Mouse (Mus musculus): ENCODE measurements at regions not wholly inside any gene's neighbourhood (a gene's known extent, or its start where the extent isn't known, plus 50 kb on each side); places are given as distances from the start of the nearest gene placed in this dataset.

- Histone ChIP-seq H3K4me1 (ENCODE audit: insufficient read depth, low read depth, low read length) (no peaks in the 10 kb centered on the region), H3K4me3 (ENCODE audit: low read depth, low read length) (no peak overlapping the region), H3K9me3 (ENCODE audit: low read length) (no peaks in the 10 kb centered on the region), H3K9ac (replicated peaks; ENCODE audit: low read depth) (no peak overlapping the region), H3K4me2 (replicated peaks; ENCODE audit: low read depth, low read length) (no peak overlapping the region), H3K27me3 (replicated peaks; ENCODE audit: insufficient read depth, low read length) (no peaks in the 10 kb centered on the region), H3K36me3 (ENCODE audit: insufficient read depth, low read length) (no peaks in the 10 kb centered on the region), H3K27ac (ENCODE audit: low read length) (no peak overlapping the region)
- DNase-seq (ENCODE audit: low spot score) (no peak), ATAC-seq (no peak)
- WGBS = 51% methylated on average over 13 of the region's 13 CpGs
- TF ChIP-seq CTCF (IDR thresholded peaks at IDR 0.05) = no peak
- no peak for TF ChIP-seq EP300 (IDR thresholded peaks at IDR 0.05)
These were observed 87.2 kb upstream of the Gm10234 start for GRCm38 (mm10) chr6:95234712-95235111.

DNA sequence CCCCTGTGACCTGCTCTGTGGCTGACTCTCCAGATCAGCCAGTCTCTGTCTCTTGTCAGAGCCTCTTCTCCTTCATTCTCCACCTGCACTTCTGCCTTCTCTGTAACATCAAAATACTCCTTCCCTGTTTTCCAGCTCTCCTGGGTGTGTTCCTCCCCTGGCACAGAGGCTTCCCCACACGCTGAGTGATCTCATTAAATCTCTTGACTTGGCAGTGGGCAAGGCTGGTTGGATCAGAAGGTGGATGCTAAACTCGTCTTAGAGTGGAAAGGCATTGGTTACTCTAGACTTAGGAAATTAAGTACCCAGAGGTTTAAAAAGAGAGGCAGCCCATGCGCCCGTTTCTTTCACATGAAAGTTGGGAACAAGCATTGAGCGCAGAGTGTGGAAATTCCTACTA is 78.3 kb upstream of the Gm10234 start:
- ATAC-seq (no peak), DNase-seq (ENCODE audit: low spot score) (no peak)
- no peak overlapping the region for H3K4me2 ChIP-seq (replicated peaks; ENCODE audit: low read depth, low read length)
- TF ChIP-seq CTCF (IDR thresholded peaks at IDR 0.05) (no peak), EP300 (IDR thresholded peaks at IDR 0.05) (no peak)
- H3K4me1 ChIP-seq (ENCODE audit: insufficient read depth, low read depth, low read length) = no peaks in the 10 kb centered on the region
- H3K4me3 ChIP-seq (ENCODE audit: low read depth, low read length) = no peak overlapping the region
- 75% methylated on average over 5 of the region's 5 CpGs for WGBS
- no peaks in the 10 kb centered on the region for H3K36me3 ChIP-seq (ENCODE audit: insufficient read depth, low read length)
- no peak overlapping the region for H3K27ac ChIP-seq (ENCODE audit: low read length)
- no peaks in the 10 kb centered on the region for H3K27me3 ChIP-seq (replicated peaks; ENCODE audit: insufficient read depth, low read length)
- H3K9ac ChIP-seq (replicated peaks; ENCODE audit: low read depth) = no peak overlapping the region
- no peaks in the 10 kb centered on the region for H3K9me3 ChIP-seq (ENCODE audit: low read length)

- ATAC-seq = no peak
- WGBS = 75% methylated on average over 7 of the region's 7 CpGs
- Histone ChIP-seq H3K27ac (ENCODE audit: low read length) (no peak overlapping the region), H3K4me3 (ENCODE audit: low read depth, low read length) (no peak overlapping the region), H3K4me1 (ENCODE audit: insufficient read depth, low read depth, low read length) (no peaks in the 10 kb centered on the region), H3K27me3 (replicated peaks; ENCODE audit: insufficient read depth, low read length) (no peaks in the 10 kb centered on the region), H3K9ac (replicated peaks; ENCODE audit: low read depth) (no peak overlapping the region), H3K9me3 (ENCODE audit: low read length) (no peaks in the 10 kb centered on the region), H3K4me2 (replicated peaks; ENCODE audit: low read depth, low read length) (no peak overlapping the region), H3K36me3 (ENCODE audit: insufficient read depth, low read length) (no peaks in the 10 kb centered on the region)
- DNase-seq (ENCODE audit: low spot score) = no peak
- TF ChIP-seq CTCF (IDR thresholded peaks at IDR 0.05) = no peak
- no peak for TF ChIP-seq EP300 (IDR thresholded peaks at IDR 0.05)
These were observed 77.0 kb upstream of the Gm10234 start for GRCm38 (mm10) chr6:95244911-95245310.

- H3K4me1 ChIP-seq (ENCODE audit: insufficient read depth, low read depth, low read length) = no peaks in the 10 kb centered on the region
- ATAC-seq (no peak), DNase-seq (ENCODE audit: low spot score) (no peak)
- no peaks in the 10 kb centered on the region for H3K27me3 ChIP-seq (replicated peaks; ENCODE audit: insufficient read depth, low read length)
- no peak overlapping the region for H3K4me2 ChIP-seq (replicated peaks; ENCODE audit: low read depth, low read length)
- no peak for TF ChIP-seq EP300 (IDR thresholded peaks at IDR 0.05)
- no peak for TF ChIP-seq CTCF (IDR thresholded peaks at IDR 0.05)
- no peaks in the 10 kb centered on the region for H3K36me3 ChIP-seq (ENCODE audit: insufficient read depth, low read length)
- H3K9ac ChIP-seq (replicated peaks; ENCODE audit: low read depth) = no peak overlapping the region
- H3K9me3 ChIP-seq (ENCODE audit: low read length) = no peaks in the 10 kb centered on the region
- 63% methylated on average over 5 of the region's 5 CpGs for WGBS
- H3K27ac ChIP-seq (ENCODE audit: low read length) = no peak overlapping the region
- H3K4me3 ChIP-seq (ENCODE audit: low read depth, low read length) = no peak overlapping the region
These were observed 65.6 kb upstream of the Gm10234 start for GRCm38 (mm10) chr6:95256303-95256702.

DNA sequence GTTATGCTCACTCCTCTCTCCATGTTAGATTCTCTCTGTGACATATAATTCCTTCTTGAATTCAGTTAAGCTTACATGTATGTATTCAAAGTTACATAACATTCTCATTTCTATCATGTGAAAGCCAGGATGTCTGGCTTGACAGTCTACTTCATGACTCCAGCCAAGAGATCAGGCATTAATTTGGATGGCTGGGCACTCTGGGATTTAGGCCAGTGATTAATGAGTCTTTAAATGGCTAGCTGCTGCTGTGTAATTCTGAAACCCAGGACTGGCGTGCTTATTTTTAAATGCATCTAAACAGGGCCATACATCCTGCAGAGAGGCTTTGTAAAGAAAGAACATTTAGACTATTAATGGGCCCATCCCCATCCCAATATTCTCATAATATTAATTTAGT is 60.9 kb upstream of the Gm10234 start:
- H3K9me3 ChIP-seq (ENCODE audit: low read length) = no peaks in the 10 kb centered on the region
- H3K9ac ChIP-seq (replicated peaks; ENCODE audit: low read depth) = no peak overlapping the region
- no peak overlapping the region for H3K4me3 ChIP-seq (ENCODE audit: low read depth, low read length)
- H3K27ac ChIP-seq (ENCODE audit: low read length) = no peak overlapping the region
- no peaks in the 10 kb centered on the region for H3K4me1 ChIP-seq (ENCODE audit: insufficient read depth, low read depth, low read length)
- H3K27me3 ChIP-seq (replicated peaks; ENCODE audit: insufficient read depth, low read length) = no peaks in the 10 kb centered on the region
- no peaks in the 10 kb centered on the region for H3K36me3 ChIP-seq (ENCODE audit: insufficient read depth, low read length)
- no peak for ATAC-seq
- H3K4me2 ChIP-seq (replicated peaks; ENCODE audit: low read depth, low read length) = no peak overlapping the region
- TF ChIP-seq CTCF (IDR thresholded peaks at IDR 0.05) (no peak), EP300 (IDR thresholded peaks at IDR 0.05) (no peak)
- no peak for DNase-seq (ENCODE audit: low spot score)
- WGBS = 71% methylated on average over 1 of the region's 1 CpGs

DNA sequence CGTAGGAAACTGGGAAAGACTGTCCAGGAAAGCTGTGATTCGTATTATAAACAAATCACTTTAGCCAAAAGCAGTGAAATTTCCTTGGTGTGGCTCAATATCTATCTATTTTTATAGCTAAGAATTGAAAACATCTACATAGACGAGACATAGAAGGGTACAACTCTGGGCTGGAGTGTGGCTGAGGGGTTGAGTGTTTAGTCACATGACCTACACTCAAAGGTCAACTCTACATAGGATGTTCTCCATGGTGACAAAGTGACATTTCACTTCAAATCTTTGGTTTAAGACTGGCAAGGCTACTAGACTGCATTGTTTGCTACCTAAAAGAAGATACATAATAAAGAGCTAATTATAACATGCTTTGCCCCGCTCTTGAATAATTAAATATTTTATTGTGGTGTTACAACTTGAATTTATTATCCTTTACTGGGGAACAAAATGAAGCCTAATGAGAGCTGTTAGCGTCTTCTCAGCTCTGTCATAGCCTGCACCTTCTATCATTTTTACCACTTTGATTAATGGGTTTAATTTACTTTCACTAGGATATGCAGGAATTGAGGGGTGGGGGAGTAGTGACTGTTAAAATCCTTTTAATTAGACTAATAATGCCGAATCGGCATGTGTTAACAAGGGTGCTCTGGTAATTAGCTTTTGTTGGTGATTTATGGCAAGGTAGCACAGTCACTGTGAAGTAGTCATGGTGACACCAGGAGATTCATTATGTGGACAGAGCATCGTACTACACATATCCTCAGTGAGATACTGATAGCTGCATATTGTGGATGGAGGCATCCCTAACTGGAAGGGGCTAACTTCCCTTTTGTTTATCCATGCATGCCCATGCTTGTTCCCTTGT is 57.7 kb upstream of the Gm10234 start:
- TF ChIP-seq CTCF (IDR thresholded peaks at IDR 0.05) (no peak), EP300 (IDR thresholded peaks at IDR 0.05) (no peak)
- ATAC-seq (no peak), DNase-seq (ENCODE audit: low spot score) (no peak)
- Histone ChIP-seq H3K27me3 (replicated peaks; ENCODE audit: insufficient read depth, low read length) (no peaks in the 10 kb centered on the region), H3K36me3 (ENCODE audit: insufficient read depth, low read length) (no peaks in the 10 kb centered on the region), H3K27ac (ENCODE audit: low read length) (no peak overlapping the region), H3K4me2 (replicated peaks; ENCODE audit: low read depth, low read length) (no peak overlapping the region), H3K4me3 (ENCODE audit: low read depth, low read length) (no peak overlapping the region), H3K9me3 (ENCODE audit: low read length) (no peaks in the 10 kb centered on the region), H3K9ac (replicated peaks; ENCODE audit: low read depth) (no peak overlapping the region), H3K4me1 (ENCODE audit: insufficient read depth, low read depth, low read length) (no peaks in the 10 kb centered on the region)
- WGBS = 72% methylated on average over 8 of the region's 8 CpGs
